Mouse (Mus musculus) left cerebral cortex, adult 18-20 months (tissue): ENCODE data around the gene Dock4. TPM values are rescaled to one million over a fixed set of nuclear protein-coding genes. Genes with fewer than 3 reads are reported as not detected.

ENCODE experiments used
- DNase-seq, 2 experiments: peaks; one replicate each; pipeline ENCODE4 v3.0.0; 2021 to 2022; ENCODE audit warnings: low spot score in 2 of 2, mixed read lengths in 1 of 2
- total RNA-seq, 2 experiments: library from RNA; stranded (reverse); gene quantifications; 2 replicates each; pipeline ENCODE4 v1.2.3; 2021

Gene Dock4
- total RNA-seq, 2 experiments from 2014 or later = 83.8 to 86.5 TPM

- no peak for DNase-seq
Measured at GRCm38 (mm10) chr12:40637427-40637826, 191.7 kb downstream of the Dock4 start.

- DNase-seq = no peak
Measured at GRCm38 (mm10) chr12:40645869-40646268, 200.1 kb downstream of the Dock4 start.

GRCm38 (mm10) chr12:40654312-40654711 is 208.6 kb downstream of the Dock4 start:
- DNase-seq = no peak

GRCm38 (mm10) chr12:40655861-40656260 is 210.1 kb downstream of the Dock4 start:
- DNase-seq = no peak

- no peak for DNase-seq
Measured at GRCm38 (mm10) chr12:40656438-40656837, 210.7 kb downstream of the Dock4 start.

- DNase-seq = no peak
Measured at GRCm38 (mm10) chr12:40657229-40657885, 211.6 kb downstream of the Dock4 start.

GRCm38 (mm10) chr12:40659689-40660088 is 213.9 kb downstream of the Dock4 start:
- no peak for DNase-seq

GRCm38 (mm10) chr12:40669460-40669859 is 223.7 kb downstream of the Dock4 start:
- DNase-seq = no peak

- DNase-seq = no peak
Measured at GRCm38 (mm10) chr12:40670766-40671165, 225.0 kb downstream of the Dock4 start.

GRCm38 (mm10) chr12:40679713-40680112 is 234.0 kb downstream of the Dock4 start:
- no peak for DNase-seq

- DNase-seq = no peak
Measured at GRCm38 (mm10) chr12:40680551-40680950, 234.8 kb downstream of the Dock4 start.

- DNase-seq = no peak
Measured at GRCm38 (mm10) chr12:40691444-40691843, 245.7 kb downstream of the Dock4 start.

- no peak for DNase-seq
Measured at GRCm38 (mm10) chr12:40694082-40694721, 248.4 kb downstream of the Dock4 start.

GRCm38 (mm10) chr12:40698330-40698729 is 252.6 kb downstream of the Dock4 start:
- DNase-seq = no peak

GRCm38 (mm10) chr12:40702233-40702792 is 256.6 kb downstream of the Dock4 start:
- DNase-seq = no peak

GRCm38 (mm10) chr12:40704296-40704695 is 258.5 kb downstream of the Dock4 start:
- no peak for DNase-seq

- no peak for DNase-seq
Measured at GRCm38 (mm10) chr12:40707108-40707507, 261.4 kb downstream of the Dock4 start.

GRCm38 (mm10) chr12:40709094-40709493 is 263.3 kb downstream of the Dock4 start:
- no peak for DNase-seq

- no peak for DNase-seq
Measured at GRCm38 (mm10) chr12:40712235-40712634, 266.5 kb downstream of the Dock4 start.

- DNase-seq = no peak
Measured at GRCm38 (mm10) chr12:40714288-40714687, 268.5 kb downstream of the Dock4 start.

- no peak for DNase-seq
Measured at GRCm38 (mm10) chr12:40715174-40715573, 269.4 kb downstream of the Dock4 start.

GRCm38 (mm10) chr12:40728373-40728772 is 282.6 kb downstream of the Dock4 start:
- no peak for DNase-seq

- DNase-seq = no peak
Measured at GRCm38 (mm10) chr12:40730756-40731155, 285.0 kb downstream of the Dock4 start.
